Mouse (Mus musculus) brain, embryonic 14.5 days (tissue): Measurements from ENCODE around the gene Nfic.

Experiments
- CTCF ChIP-seq: fragments of 200-500 bp; IDR thresholded peaks from 2 replicates; pipeline ENCODE4 v1.5.1; 2012; ENCODE audit warnings: inconsistent platforms, mild to moderate bottlenecking, moderate library complexity, borderline replicate concordance; ENCODE audit not compliant: insufficient read depth, insufficient read length; ENCODE audit errors: extremely low read depth
- POLR2A ChIP-seq: fragments of 200-500 bp; IDR thresholded peaks from 2 replicates; pipeline ENCODE4 v1.6.1; 2012; ENCODE audit warnings: mild to moderate bottlenecking, inconsistent platforms, borderline replicate concordance; ENCODE audit not compliant: poor library complexity, insufficient read depth, insufficient read length, severe bottlenecking; ENCODE audit errors: extremely low read depth

DNA sequence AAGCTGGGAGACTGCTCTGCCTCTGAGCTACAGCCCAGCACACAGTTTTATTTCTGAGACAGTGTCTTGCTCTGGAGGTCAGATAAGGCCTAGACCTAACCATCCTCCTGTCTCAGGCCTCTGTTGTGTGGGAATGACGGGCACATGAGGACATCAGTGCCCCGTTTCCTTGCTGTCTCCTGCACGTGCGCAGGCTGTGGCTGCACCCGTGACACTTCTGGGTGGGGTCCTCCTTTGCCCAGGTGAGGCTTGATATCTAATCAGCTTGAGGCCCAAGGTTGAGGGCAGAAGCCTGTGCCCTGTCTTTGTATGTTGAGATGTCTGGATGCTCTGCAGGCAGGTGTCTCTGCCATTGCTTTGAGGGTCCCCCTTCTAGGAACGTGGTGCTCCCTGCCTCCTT is 63.2 kb downstream of the Nfic start:
- no peak for TF ChIP-seq POLR2A
- no peak for TF ChIP-seq CTCF
